Mouse (Mus musculus): ENCODE measurements at regions not wholly inside any gene's neighbourhood (a gene's known extent, or its start where the extent isn't known, plus 50 kb on each side); places are given as distances from the start of the nearest gene placed in this dataset.

GRCm38 (mm10) chr8:12502856-12503255 is 70.0 kb upstream of the Spaca7 start:
- no peaks in the 10 kb centered on the region for H3K27me3 ChIP-seq (replicated peaks; ENCODE audit: control insufficient read depth, insufficient read depth, low read length)
- no peak for DNase-seq
- H3K27ac ChIP-seq (ENCODE audit: insufficient read depth, low read depth, low read length) = no peak overlapping the region
- no peaks in the 10 kb centered on the region for H3K4me1 ChIP-seq (ENCODE audit: control insufficient read depth, insufficient read depth, low read length)
- no peak for TF ChIP-seq CTCF (conservative IDR thresholded peaks at IDR 0.05; ENCODE audit: insufficient read depth, insufficient read length, low read depth, low read length)
- no peaks in the 10 kb centered on the region for H3K36me3 ChIP-seq (ENCODE audit: control insufficient read depth, insufficient read depth, low read length)
- 40% methylated on average over 6 of the region's 6 CpGs for WGBS
- H3K4me3 ChIP-seq (ENCODE audit: insufficient read depth, low read depth, low read length) = no peak overlapping the region

GRCm38 (mm10) chr8:12503344-12503743 is 69.5 kb upstream of the Spaca7 start:
- no peaks in the 10 kb centered on the region for H3K36me3 ChIP-seq (ENCODE audit: control insufficient read depth, insufficient read depth, low read length)
- no peak overlapping the region for H3K4me3 ChIP-seq (ENCODE audit: insufficient read depth, low read depth, low read length)
- H3K27me3 ChIP-seq (replicated peaks; ENCODE audit: control insufficient read depth, insufficient read depth, low read length) = no peaks in the 10 kb centered on the region
- no peak overlapping the region for H3K27ac ChIP-seq (ENCODE audit: insufficient read depth, low read depth, low read length)
- 35% methylated on average over 14 of the region's 14 CpGs for WGBS
- no peak for DNase-seq
- TF ChIP-seq POLR2A (IDR thresholded peaks at IDR 0.05; ENCODE audit: low read depth, low read length) = no peak
- no peak for TF ChIP-seq CTCF (conservative IDR thresholded peaks at IDR 0.05; ENCODE audit: insufficient read depth, insufficient read length, low read depth, low read length)
- no peaks in the 10 kb centered on the region for H3K4me1 ChIP-seq (ENCODE audit: control insufficient read depth, insufficient read depth, low read length)

GRCm38 (mm10) chr8:12504240-12504639 is 68.6 kb upstream of the Spaca7 start:
- DNase-seq = no peak

GRCm38 (mm10) chr8:12504777-12505176 is 68.1 kb upstream of the Spaca7 start:
- DNase-seq = no peak
- no peaks in the 10 kb centered on the region for H3K36me3 ChIP-seq (ENCODE audit: control insufficient read depth, insufficient read depth, low read length)
- H3K4me3 ChIP-seq (ENCODE audit: insufficient read depth, low read depth, low read length) = no peak overlapping the region
- no peaks in the 10 kb centered on the region for H3K4me1 ChIP-seq (ENCODE audit: control insufficient read depth, insufficient read depth, low read length)
- no peak overlapping the region for H3K27ac ChIP-seq (ENCODE audit: insufficient read depth, low read depth, low read length)
- TF ChIP-seq POLR2A (IDR thresholded peaks at IDR 0.05; ENCODE audit: low read depth, low read length) (no peak), CTCF (conservative IDR thresholded peaks at IDR 0.05; ENCODE audit: insufficient read depth, insufficient read length, low read depth, low read length) (no peak)
- H3K27me3 ChIP-seq (replicated peaks; ENCODE audit: control insufficient read depth, insufficient read depth, low read length) = no peaks in the 10 kb centered on the region
- 29% methylated on average over 3 of the region's 3 CpGs for WGBS

More at GRCm38 (mm10) chr8:12504240-12504639, 68.6 kb upstream of the Spaca7 start:
- Histone ChIP-seq H3K36me3 (ENCODE audit: control insufficient read depth, insufficient read depth, low read length) (no peaks in the 10 kb centered on the region), H3K27ac (ENCODE audit: insufficient read depth, low read depth, low read length) (no peak overlapping the region), H3K4me1 (ENCODE audit: control insufficient read depth, insufficient read depth, low read length) (no peaks in the 10 kb centered on the region), H3K4me3 (ENCODE audit: insufficient read depth, low read depth, low read length) (no peak overlapping the region), H3K27me3 (replicated peaks; ENCODE audit: control insufficient read depth, insufficient read depth, low read length) (no peaks in the 10 kb centered on the region)
- 17% methylated on average over 11 of the region's 11 CpGs for WGBS
- TF ChIP-seq CTCF (conservative IDR thresholded peaks at IDR 0.05; ENCODE audit: insufficient read depth, insufficient read length, low read depth, low read length) = no peak
- no peak for TF ChIP-seq POLR2A (IDR thresholded peaks at IDR 0.05; ENCODE audit: low read depth, low read length)

DNA sequence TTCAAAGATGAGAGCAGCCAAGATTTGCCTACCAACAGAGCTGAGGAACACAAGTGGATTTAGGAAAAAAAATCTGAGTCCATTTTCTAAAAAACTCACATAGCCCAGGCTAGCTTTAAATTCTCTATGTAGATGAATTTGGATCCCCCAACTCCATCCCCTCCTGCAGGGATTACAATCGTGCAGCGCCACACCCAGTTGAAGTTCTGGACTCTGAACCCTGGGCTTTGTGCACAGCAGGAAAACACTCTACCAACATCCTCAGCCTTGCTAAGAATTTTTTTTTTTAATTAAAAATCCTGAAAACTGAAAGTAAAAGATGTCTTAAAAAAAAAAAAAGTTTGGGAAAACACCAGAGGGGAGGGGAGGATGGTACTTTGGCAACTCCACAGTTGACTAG is 62.6 kb upstream of the Spaca7 start:
- WGBS = 51% methylated on average over 2 of the region's 2 CpGs
- no peak for DNase-seq

DNA sequence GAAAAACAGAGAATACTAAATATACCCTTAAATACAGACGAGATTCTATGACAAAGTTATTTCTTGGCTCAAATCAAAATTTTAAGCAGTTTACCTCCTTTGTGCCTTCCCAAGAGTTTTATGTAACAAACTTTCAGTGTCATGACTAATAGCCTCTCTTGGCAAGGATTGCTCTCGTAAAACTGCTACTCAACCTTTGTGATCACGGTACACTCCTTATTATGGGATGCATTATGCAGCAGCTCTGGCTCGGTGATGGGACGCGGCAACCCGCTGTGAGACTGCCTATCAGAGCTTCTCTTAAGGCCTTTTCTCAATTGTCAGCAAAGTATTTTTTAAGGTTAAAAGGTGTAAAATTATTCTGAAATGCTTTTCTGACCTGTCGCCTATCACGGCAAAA is 59.8 kb upstream of the Spaca7 start:
- Histone ChIP-seq H3K27me3 (replicated peaks; ENCODE audit: control insufficient read depth, insufficient read depth, low read length) (no peaks in the 10 kb centered on the region), H3K36me3 (ENCODE audit: control insufficient read depth, insufficient read depth, low read length) (no peaks in the 10 kb centered on the region), H3K27ac (ENCODE audit: insufficient read depth, low read depth, low read length) (no peak overlapping the region), H3K4me3 (ENCODE audit: insufficient read depth, low read depth, low read length) (no peak overlapping the region), H3K4me1 (ENCODE audit: control insufficient read depth, insufficient read depth, low read length) (no peaks in the 10 kb centered on the region)
- TF ChIP-seq CTCF (conservative IDR thresholded peaks at IDR 0.05; ENCODE audit: insufficient read depth, insufficient read length, low read depth, low read length) = no peak
- no peak for TF ChIP-seq POLR2A (IDR thresholded peaks at IDR 0.05; ENCODE audit: low read depth, low read length)
- 67% methylated on average over 9 of the region's 9 CpGs for WGBS
- DNase-seq = no peak

More for the DNA sequence above, 62.6 kb upstream of the Spaca7 start:
- H3K27me3 ChIP-seq (replicated peaks; ENCODE audit: control insufficient read depth, insufficient read depth, low read length) = no peaks in the 10 kb centered on the region
- TF ChIP-seq POLR2A (IDR thresholded peaks at IDR 0.05; ENCODE audit: low read depth, low read length) (no peak), CTCF (conservative IDR thresholded peaks at IDR 0.05; ENCODE audit: insufficient read depth, insufficient read length, low read depth, low read length) (no peak)
- H3K36me3 ChIP-seq (ENCODE audit: control insufficient read depth, insufficient read depth, low read length) = no peaks in the 10 kb centered on the region
- H3K27ac ChIP-seq (ENCODE audit: insufficient read depth, low read depth, low read length) = no peak overlapping the region
- H3K4me3 ChIP-seq (ENCODE audit: insufficient read depth, low read depth, low read length) = no peak overlapping the region
- H3K4me1 ChIP-seq (ENCODE audit: control insufficient read depth, insufficient read depth, low read length) = no peaks in the 10 kb centered on the region

DNA sequence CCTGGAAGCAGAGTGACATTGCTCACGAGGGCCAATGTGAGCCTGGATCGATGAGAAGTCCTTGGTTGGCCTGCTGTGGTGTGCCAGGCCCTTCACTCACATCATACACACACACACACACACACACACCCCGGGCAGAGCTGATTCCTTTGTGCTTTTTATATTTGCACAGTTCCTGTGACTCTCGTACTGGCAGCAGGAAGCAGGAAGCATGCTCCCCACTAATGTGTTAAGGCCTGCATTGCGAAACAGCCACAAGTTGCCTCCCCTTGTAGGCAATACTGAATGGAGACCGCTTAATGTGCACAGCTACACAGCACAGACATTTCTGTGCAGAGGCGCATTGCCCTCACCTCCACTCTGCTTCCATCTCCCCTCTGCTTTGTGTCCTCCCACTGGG is 58.7 kb upstream of the Spaca7 start:
- TF ChIP-seq CTCF (conservative IDR thresholded peaks at IDR 0.05; ENCODE audit: insufficient read depth, insufficient read length, low read depth, low read length) (no peak), POLR2A (IDR thresholded peaks at IDR 0.05; ENCODE audit: low read depth, low read length) (no peak)
- DNase-seq = no peak
- no peak overlapping the region for H3K4me3 ChIP-seq (ENCODE audit: insufficient read depth, low read depth, low read length)
- H3K4me1 ChIP-seq (ENCODE audit: control insufficient read depth, insufficient read depth, low read length) = no peaks in the 10 kb centered on the region
- H3K36me3 ChIP-seq (ENCODE audit: control insufficient read depth, insufficient read depth, low read length) = no peaks in the 10 kb centered on the region
- H3K27me3 ChIP-seq (replicated peaks; ENCODE audit: control insufficient read depth, insufficient read depth, low read length) = no peaks in the 10 kb centered on the region
- H3K27ac ChIP-seq (ENCODE audit: insufficient read depth, low read depth, low read length) = no peak overlapping the region
- WGBS = 75% methylated on average over 7 of the region's 7 CpGs

- no peaks in the 10 kb centered on the region for H3K4me1 ChIP-seq (ENCODE audit: control insufficient read depth, insufficient read depth, low read length)
- TF ChIP-seq POLR2A (IDR thresholded peaks at IDR 0.05; ENCODE audit: low read depth, low read length) (no peak), CTCF (conservative IDR thresholded peaks at IDR 0.05; ENCODE audit: insufficient read depth, insufficient read length, low read depth, low read length) (no peak)
- WGBS = 31% methylated on average over 9 of the region's 9 CpGs
- no peaks in the 10 kb centered on the region for H3K36me3 ChIP-seq (ENCODE audit: control insufficient read depth, insufficient read depth, low read length)
- no peak for DNase-seq
- H3K27me3 ChIP-seq (replicated peaks; ENCODE audit: control insufficient read depth, insufficient read depth, low read length) = no peaks in the 10 kb centered on the region
- H3K4me3 ChIP-seq (ENCODE audit: insufficient read depth, low read depth, low read length) = no peak overlapping the region
- H3K27ac ChIP-seq (ENCODE audit: insufficient read depth, low read depth, low read length) = no peak overlapping the region
These were observed 51.2 kb upstream of the Spaca7 start for GRCm38 (mm10) chr8:12521636-12522035.
